Mouse (Mus musculus) lung, adult 2 months (tissue): ENCODE results near the gene Brd9. TPM values are rescaled to one million over a fixed set of nuclear protein-coding genes. Genes with fewer than 3 reads are reported as not detected.

ENCODE experiments used
- DNase-seq: peaks from one replicate; pipeline ENCODE4 v3.0.0; 2022
- H3K4me1 ChIP-seq: fragments of 200-500 bp; 2 replicates; pipeline ENCODE4 v1.6.1; 2011; ENCODE audit warnings: low read length; ENCODE audit not compliant: control insufficient read depth, insufficient read depth
- H3K4me3 ChIP-seq: fragments of 200-500 bp; replicated peaks from 2 replicates; pipeline ENCODE3; 2011; ENCODE audit warnings: low read depth, mild to moderate bottlenecking, control low read depth, low read length; ENCODE audit errors: extremely low read depth
- CTCF ChIP-seq: fragments of 200-500 bp; IDR thresholded peaks from 2 replicates; pipeline ENCODE4 v1.5.1; 2011; ENCODE audit warnings: mild to moderate bottlenecking, low read length, control low read depth; ENCODE audit not compliant: insufficient read depth
- POLR2A ChIP-seq: fragments of 200-500 bp; IDR thresholded peaks from 2 replicates; pipeline ENCODE4 v1.6.1; 2011; ENCODE audit warnings: low read depth, mild to moderate bottlenecking, control low read depth, low read length, borderline replicate concordance; ENCODE audit errors: extremely low read depth
- WGBS: fragments of 180-500 bp; shearing (Covaris S2); methylation state at CpG from one replicate; pipeline ENCODE4 v1.1.7; 2018; 5-methylcytosine and 5-hydroxymethylcytosine counted together
- polyA plus RNA-seq: library from polyadenylated mRNA; depleted of rRNA; stranded (reverse); fragments of >200 nt; gene quantifications from 2 replicates; pipeline ENCODE4 v1.2.3, GENCODE M21; 2012; rRNA removed

Brd9 gene
- polyA plus RNA-seq, 1 experiment, result 36.3 TPM

- Histone ChIP-seq H3K4me1 (no peaks in the 10 kb centered on the region), H3K4me3 (peak within 1 kb of the TSS; percentile 72)
- WGBS, result 1% methylated on average over 56 of the region's 56 CpGs
- TF ChIP-seq POLR2A (peak; percentile 69; the same call in 1 of the 2 replicates), CTCF (no peak)
- DNase-seq, result peak; percentile 93
Measured at GRCm38 (mm10) chr13:74008948-74009718, 71.5 kb downstream of the Brd9 start, which contains the start of gene Tppp. TSS of gene Tppp (plus strand) at chr13:74009407.

- peak; percentile 76 for DNase-seq
- WGBS, result 1% methylated on average over 55 of the region's 55 CpGs
Measured at GRCm38 (mm10) chr13:74009791-74010614, 72.4 kb downstream of the Brd9 start.

More at GRCm38 (mm10) chr13:74009791-74010614, 72.4 kb downstream of the Brd9 start:
- TF ChIP-seq POLR2A, result no peak
- TF ChIP-seq CTCF, result no peak
- Histone ChIP-seq H3K4me3 (peak overlapping the region; percentile 72), H3K4me1 (no peaks in the 10 kb centered on the region)

Other genes starting within 250 kb of the Brd9 start
- 0.18 and 8.8 TPM in 2 replicates for gene Slc6a19, start 232.9 kb upstream of the Brd9 start, polyA plus RNA-seq
- gene Slc12a7, start 204.7 kb upstream of the Brd9 start, polyA plus RNA-seq, result 60.0 and 69.9 TPM in 2 replicates
- 12.1 and 14.2 TPM in 2 replicates for gene Nkd2, start 90.2 kb upstream of the Brd9 start, polyA plus RNA-seq
- 0.26 and 0.34 TPM in 2 replicates for gene Trip13, start within 50 bp of the Brd9 start, polyA plus RNA-seq
- not detected in 2 replicates for gene Zdhhc11, start 26.0 kb downstream of the Brd9 start, polyA plus RNA-seq
- 13.2 and 13.4 TPM in 2 replicates for gene Tppp, start 71.6 kb downstream of the Brd9 start, polyA plus RNA-seq
- gene Cep72, start 124.5 kb downstream of the Brd9 start, polyA plus RNA-seq, result 1.2 and 1.3 TPM in 2 replicates
- gene Slc9a3, start 183.6 kb downstream of the Brd9 start, polyA plus RNA-seq, result 0.34 and 0.96 TPM in 2 replicates